Mouse (Mus musculus) small intestine, adult 2 months (tissue): ENCODE results near the gene Col6a4.

ENCODE experiments used
- CTCF ChIP-seq: fragments of 200-500 bp; IDR thresholded peaks from 2 replicates; pipeline ENCODE4 v1.5.1; 2012; ENCODE audit warnings: low read depth, mild to moderate bottlenecking, control low read depth, inconsistent platforms, low read length, moderate library complexity, mixed read lengths; ENCODE audit not compliant: insufficient replicate concordance, insufficient read length; ENCODE audit errors: extremely low read depth
- POLR2A ChIP-seq: fragments of 200-500 bp; IDR thresholded peaks from 2 replicates; pipeline ENCODE4 v1.6.1; 2012; ENCODE audit warnings: low read depth, mild to moderate bottlenecking, control low read depth, inconsistent platforms, low read length, moderate library complexity

- TF ChIP-seq POLR2A, result no peak
- TF ChIP-seq CTCF, result no peak
These were observed 83.4 kb downstream of the Col6a4 start for GRCm38 (mm10) chr9:106013139-106013538.
